Mouse (Mus musculus) left cerebral cortex, adult 2 months (tissue): ENCODE results near the gene Paox. TPM values are rescaled to one million over a fixed set of nuclear protein-coding genes. Genes with fewer than 3 reads are reported as not detected.

ENCODE experiments used
- DNase-seq, 2 experiments: peaks; one replicate each; pipeline ENCODE4 v3.0.0; 2021 to 2022; ENCODE audit warnings: low spot score in 2 of 2, mixed read lengths in 1 of 2; ENCODE audit errors: extremely low spot score in 1 of 2
- H3K27ac ChIP-seq: fragments of 200-600 bp; 2 replicates; pipeline ENCODE4 v1.8.1; 2022
- H3K4me3 ChIP-seq: fragments of 200-600 bp; 2 replicates; pipeline ENCODE4 v1.8.1; 2022
- CTCF ChIP-seq: fragments of 200-600 bp; IDR thresholded peaks from 2 replicates; pipeline ENCODE4 v1.8.1; 2022; ENCODE audit warnings: antibody characterized with exemption, mild to moderate bottlenecking, moderate library complexity
- intact Hi-C: fragments of 180-260 bp; cut with DNase I; formaldehyde crosslinking; loops from one replicate; pipeline ENCODE4 v1.15.1; 2025
- total RNA-seq, 2 experiments: library from RNA; stranded (reverse); gene quantifications; 2 replicates each; pipeline ENCODE4 v1.2.3; 2021

Gene Paox
- total RNA-seq, 2 experiments from 2014 or later: 4.1 to 5.5 TPM

DNA sequence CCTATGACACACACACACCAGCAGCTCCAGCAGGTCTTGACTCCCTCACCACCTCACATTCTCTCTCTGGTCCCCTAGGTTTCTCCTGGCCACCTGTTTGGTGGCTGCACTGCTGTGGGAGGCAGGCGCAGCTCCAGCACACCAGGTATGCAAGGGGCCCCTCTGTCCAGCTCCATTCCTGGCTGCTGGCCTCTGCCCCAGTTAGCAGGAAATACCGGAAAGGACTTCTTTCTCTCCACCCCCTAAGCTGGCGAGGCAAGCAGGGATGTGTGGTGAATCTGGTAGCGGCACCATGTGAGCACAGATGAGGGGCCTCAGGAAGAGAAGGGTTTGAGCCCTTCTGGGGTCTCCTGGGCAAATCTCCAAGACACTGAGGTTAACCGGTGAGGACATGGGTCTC lies 20.6 kb upstream of the Paox start:
- TF ChIP-seq CTCF: no peak
- DNase-seq: no peak
- Histone ChIP-seq H3K4me3 (no peak overlapping the region), H3K27ac (no peak overlapping the region)
- intact Hi-C loops: no loop called here

DNA sequence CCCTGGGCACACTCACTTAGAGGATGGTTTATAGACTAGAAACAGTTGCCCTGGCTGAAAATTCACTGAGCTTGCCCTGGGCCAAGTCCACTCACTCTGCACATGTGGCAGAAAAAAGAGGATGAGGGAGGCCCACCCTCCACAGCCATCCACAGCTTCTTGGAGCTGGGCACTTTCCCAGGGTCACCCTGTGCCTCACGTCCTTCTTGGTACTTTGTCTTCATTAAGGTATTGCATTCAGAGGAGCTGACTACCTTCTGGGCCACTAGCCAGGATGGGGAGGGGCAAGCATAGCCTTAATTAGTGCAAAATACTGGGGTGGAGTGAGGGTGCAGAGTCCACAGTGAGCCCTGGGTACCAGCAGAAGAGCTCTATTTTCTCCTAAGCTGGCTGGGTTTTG lies 20.0 kb upstream of the Paox start:
- intact Hi-C loops: no loop called here
- TF ChIP-seq CTCF: no peak

DNA sequence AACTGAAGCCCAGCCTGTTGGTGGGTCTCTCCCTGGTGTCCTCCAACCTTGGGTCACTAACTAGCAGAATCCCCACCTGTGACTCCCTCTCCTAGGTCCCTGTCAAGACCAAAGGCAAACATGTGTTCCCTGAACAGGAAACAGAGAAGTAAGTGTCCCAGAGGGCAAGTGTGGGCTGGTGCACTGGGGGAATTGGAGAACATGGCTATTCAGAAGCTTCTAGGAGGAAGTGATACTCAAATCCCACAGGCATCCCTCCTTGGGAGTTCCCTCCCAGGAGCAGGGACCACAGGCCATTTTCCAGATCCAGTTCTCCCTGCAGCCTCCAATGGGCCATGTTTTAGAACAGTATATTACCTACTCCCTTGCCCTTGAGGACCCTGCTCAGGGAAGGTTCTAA lies 19.5 kb upstream of the Paox start:
- no peak for DNase-seq
- intact Hi-C loops: no loop called here
- Histone ChIP-seq H3K27ac (no peak overlapping the region), H3K4me3 (no peak overlapping the region)
- TF ChIP-seq CTCF: no peak

More for the DNA sequence above, 20.0 kb upstream of the Paox start:
- no peak for DNase-seq
- Histone ChIP-seq H3K4me3 (no peak overlapping the region), H3K27ac (no peak overlapping the region)

DNA sequence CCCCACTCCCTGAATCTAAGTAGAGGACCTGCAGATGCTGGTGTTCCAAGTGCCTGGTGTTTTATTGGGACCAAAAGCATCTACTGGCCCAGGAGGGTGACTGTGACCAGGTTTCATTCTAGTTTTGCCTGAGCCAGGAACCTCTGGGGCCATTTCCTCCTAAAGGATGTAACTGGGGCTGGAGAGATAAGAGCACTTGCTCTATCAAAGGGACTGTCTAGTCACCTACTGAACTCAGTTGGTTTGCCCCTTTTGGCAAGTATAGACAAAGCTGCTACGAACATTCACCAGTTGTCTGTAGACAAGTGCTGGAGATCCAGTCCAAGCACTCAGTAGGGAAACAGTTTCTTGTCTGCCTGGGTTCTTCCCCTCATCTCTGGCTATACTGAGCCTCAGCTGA lies 17.1 kb upstream of the Paox start:
- TF ChIP-seq CTCF: no peak
- Histone ChIP-seq H3K27ac (no peak overlapping the region), H3K4me3 (no peak overlapping the region)
- intact Hi-C loops: no loop called here
- DNase-seq: no peak

DNA sequence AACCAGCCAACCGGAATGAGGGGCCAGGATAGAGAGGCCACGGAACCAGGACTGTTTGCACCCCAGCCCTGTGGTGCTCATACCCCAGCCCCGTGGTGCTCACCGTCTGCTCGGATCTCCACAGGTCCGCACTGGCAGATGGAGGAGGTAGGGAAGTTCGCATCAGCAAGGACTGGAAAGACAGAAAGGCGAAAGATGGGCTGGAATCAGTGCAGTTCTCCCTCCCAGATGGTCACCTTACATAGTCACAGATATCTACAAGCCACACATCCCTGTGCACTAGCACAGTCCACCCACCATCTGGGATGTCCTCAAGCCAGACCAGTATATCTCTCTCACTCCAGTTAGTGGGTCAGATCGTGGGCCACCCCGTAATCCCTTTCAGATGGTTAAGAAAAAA lies 14.1 kb upstream of the Paox start:
- peak overlapping the region; percentile 86; the same call in 1 of the 2 replicates for H3K27ac ChIP-seq
- intact Hi-C loops: no loop called here
- DNase-seq: no peak
- TF ChIP-seq CTCF: no peak
- peak overlapping the region; percentile 62 for H3K4me3 ChIP-seq

DNA sequence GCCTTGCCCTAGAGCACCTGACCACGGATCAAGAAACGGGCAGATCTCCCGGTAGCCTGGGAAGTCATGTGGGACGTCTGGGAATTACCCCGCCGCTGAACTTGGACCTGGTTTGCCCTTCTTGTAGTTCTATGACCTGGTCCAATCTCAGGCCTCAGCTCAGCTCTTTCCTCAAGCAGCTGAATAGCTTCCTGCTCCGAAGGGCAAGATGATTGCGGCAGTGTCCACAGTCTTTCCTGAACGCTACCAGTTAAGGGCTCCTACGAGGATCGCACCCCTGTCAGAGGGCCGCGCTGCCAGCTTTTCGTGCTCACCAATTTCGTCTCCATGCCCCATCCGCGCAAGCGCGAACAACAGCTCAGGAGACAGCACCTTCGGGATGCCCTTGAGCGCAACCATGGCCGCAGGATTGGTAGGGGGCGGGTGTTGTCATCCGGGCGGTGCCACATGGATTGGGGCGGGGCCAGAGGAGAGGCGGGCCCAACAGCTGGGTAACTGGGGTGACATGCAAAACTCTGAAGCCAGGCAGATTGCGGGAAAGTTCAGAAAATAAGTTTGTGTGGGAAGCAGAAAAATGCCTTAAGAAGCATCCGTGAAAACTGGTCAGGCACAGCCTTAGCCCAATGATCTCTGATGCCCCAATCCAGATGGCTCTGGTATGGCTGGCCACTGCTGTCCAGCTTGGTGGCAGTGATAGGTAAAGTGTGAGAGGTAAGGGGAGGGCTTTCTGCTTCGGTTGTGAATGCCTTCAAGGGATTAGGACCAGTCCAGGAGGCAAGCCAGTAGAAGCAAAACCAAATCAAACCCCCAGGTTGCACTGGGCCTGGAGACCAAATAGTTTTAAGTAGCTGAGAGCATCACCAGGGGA lies 13.4 kb upstream of the Paox start, which contains the start of gene Fuom:
Gene Fuom (minus strand): TSS at position 449 of the 868 bp plus-strand sequence.
- intact Hi-C loops: loop anchor here (1.0 to 2.0 kb wide), 3 partner anchors 21 to 35 kb away; partner anchors contain the start of gene Mtg1

DNA sequence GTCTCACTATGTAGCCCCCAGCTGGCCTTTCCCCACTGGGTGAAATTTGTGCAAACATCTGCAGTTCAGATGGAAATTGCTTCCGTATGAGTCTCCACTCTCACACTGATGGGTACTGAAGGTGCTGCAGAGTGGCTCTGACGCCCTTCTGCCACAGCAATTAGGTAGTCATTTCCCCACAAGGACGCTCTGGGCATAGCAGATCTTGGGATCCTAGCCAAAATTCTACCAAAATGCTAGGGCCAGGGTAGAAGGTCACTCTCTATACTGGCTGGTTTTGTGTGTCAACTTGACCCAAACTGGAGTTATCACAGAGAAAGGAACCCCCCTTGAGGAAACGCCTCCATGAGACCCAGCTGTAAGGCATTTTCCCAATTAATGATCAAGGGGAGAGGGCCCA lies 11.6 kb upstream of the Paox start:
- no peak for TF ChIP-seq CTCF
- no peak for DNase-seq
- intact Hi-C loops: no loop called here
- Histone ChIP-seq H3K4me3 (no peak overlapping the region), H3K27ac (no peak overlapping the region)

More for the DNA sequence above, 13.4 kb upstream of the Paox start, which contains the start of gene Fuom:
- Histone ChIP-seq H3K27ac (peak within 1 kb of the TSS; percentile 86), H3K4me3 (peak within 1 kb of the TSS; percentile 62)
- peak; percentile 79 to 83 for DNase-seq
- no peak for TF ChIP-seq CTCF

DNA sequence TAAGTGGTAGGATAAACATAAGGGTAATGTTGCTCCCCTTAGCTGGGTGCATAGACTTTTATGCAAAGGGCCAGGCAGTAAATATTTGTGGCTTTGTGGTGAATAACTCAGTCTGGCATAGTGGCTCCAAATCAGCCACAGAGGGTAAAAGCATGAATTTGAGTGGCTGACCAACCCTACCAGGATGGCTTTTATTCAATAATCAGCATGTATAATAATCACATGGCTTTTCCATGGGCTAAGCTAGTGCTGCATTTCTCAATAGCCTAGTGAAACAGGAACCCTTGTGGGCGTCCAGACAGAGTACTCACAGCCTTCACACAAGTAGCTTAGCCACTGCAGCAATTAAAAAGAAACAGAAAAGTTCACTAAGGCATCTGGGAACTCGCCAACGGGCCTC lies 3.7 kb upstream of the Paox start:
- Histone ChIP-seq H3K4me3 (no peak overlapping the region), H3K27ac (no peak overlapping the region)
- intact Hi-C loops: no loop called here
- DNase-seq: no peak
- no peak for TF ChIP-seq CTCF

DNA sequence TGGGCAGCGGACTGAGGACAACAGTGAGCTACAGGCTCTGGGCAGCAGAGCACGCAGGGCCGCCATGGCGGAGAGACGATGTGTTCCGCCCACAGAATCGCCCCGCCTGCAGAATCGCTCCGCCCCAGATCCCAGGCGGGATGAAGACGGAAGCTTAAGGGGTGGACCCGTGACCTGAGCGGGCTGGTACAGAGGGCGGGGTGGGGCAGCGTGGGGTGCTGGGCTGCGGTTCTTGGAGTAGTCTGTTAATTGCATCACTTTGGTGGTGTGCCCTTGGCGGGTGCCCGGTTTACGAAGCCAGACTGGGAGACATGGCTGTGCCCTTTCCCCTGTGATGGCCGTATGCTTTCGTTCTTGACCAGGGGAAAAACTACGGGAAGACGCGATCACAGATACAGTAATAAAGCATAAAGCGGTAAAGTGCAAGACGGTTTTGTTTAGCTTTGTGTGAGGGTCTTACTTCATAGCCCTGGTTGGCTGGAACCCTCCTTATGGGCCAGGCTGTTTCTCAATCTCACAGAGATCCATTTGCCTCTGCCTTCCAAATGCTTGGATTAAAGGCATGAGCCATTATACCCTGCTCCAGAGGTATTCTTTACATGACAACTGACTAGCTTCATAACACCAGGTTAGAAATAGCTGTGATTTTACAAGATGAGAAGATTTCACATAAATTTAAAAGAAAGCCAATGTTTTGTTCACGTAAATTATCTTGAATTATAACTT lies 893 bp downstream of the Paox start, which contains the start of gene Echs1:
Gene Echs1 (minus strand): TSS at position 148 of the 726 bp plus-strand sequence.
- DNase-seq: peak; percentile 82 to 87
- H3K4me3 ChIP-seq: peak within 1 kb of the TSS; percentile 85
- intact Hi-C loops: loop anchor here (2.0 kb wide), 1 partner anchor 36 kb away; no protein-coding TSS in a partner anchor
- no peak for TF ChIP-seq CTCF
- peak within 1 kb of the TSS; percentile 96 for H3K27ac ChIP-seq

DNA sequence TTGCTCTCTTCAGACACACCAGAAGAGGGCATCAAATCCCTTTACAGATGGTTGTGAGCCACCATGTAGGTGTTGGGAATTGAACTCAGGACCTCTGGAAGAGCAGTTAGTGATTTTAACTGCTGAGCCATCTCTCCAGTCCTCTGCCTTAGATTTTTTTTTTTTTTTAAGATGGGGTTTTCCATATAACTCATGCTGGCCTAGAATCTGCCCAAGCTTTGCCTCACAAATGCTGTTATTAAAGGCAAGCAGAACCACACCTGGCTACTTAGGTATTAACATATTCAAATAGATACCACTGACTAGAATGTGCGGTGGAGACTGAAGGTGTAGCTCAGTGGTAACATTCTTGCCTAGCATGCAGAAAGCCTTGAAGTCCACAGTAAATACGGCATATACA lies 4.9 kb downstream of the Paox start:
- DNase-seq: no peak
- no peak for TF ChIP-seq CTCF
- Histone ChIP-seq H3K4me3 (no peak overlapping the region), H3K27ac (no peak overlapping the region)
- intact Hi-C loops: no loop called here

DNA sequence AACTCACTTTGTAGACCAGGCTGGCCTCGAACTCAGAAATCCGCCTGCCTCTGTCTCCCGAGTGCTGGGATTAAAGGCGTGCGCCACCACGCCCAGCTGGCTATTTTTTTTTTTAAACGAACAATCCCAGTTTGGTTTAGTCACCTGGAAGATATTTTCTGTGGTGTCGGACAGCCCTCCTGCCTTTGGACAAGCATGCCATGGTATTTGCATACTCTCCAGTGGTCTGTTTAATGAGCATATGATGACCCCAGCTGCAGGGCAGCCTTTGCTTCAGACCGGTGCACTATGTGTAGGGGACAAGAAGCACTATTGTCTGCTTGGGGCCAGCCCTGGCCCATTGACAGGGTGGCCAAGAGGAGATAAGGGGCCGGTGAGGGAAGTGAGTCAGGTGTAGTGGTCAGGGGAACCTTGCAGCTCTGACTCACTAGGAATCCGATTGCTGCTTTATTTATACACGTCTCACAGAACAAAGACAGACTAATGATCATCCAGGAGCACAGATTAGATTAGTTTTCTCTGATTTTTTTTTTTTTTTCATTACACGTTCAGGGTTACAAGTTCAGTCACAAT lies 5.8 kb downstream of the Paox start:
- DNase-seq: no peak
- intact Hi-C loops: no loop called here
- no peak overlapping the region for H3K27ac ChIP-seq
- no peak overlapping the region for H3K4me3 ChIP-seq
- no peak for TF ChIP-seq CTCF

DNA sequence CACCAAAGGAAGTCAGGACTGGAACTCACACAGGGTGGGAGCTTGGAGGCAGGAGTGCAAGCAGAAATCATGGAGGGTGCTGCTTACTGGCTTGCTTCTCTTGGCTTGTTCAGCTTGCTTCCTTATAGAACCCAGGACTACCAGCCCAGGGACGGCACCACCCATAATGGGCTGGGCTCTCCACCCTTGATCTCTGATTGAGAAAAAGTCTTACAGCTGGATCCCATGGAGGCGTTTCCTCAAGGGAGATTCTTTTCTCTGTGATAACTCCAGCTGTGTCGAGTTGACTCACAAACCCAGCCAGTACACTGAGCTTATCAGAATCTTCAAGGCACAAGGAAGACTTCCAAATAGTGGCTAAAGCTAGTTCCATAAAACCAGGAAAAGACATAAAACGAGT lies 7.2 kb downstream of the Paox start:
- TF ChIP-seq CTCF: no peak
- intact Hi-C loops: no loop called here

More for the DNA sequence above, 7.2 kb downstream of the Paox start:
- no peak overlapping the region for H3K27ac ChIP-seq
- no peak overlapping the region for H3K4me3 ChIP-seq
- DNase-seq: no peak
